Mouse (Mus musculus): ENCODE results near the gene Atp6v1f.

Atp6v1f gene

DNA sequence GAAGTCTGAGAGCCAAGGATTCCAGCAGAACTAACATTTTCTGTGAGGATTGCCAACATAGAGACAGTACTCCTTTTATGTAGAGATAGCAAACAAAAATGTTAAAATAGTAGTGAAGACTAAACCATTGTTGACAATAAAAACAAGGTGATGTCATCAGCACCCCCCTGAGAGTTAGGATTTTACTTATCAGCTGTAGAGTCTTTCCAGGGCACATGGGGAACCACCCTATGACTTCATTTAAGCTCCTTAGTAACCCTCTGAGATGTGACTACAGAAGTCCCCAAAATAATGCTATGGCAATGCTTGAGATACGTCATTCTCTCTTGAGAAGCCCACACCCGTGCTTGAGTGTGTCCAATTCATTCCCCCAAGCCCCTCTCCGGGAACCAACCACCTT lies 4.1 kb upstream of the Atp6v1f start:
- no peak for DNase-seq

GRCm38 (mm10) chr6:29468851-29469250 lies 1.3 kb downstream of the Atp6v1f start:
- peak; percentile 45 for DNase-seq

GRCm38 (mm10) chr6:29471137-29471536 lies 3.6 kb downstream of the Atp6v1f start, which contains the start of gene Atp6v1fnb:
Atp6v1fnb (plus strand) TSS chr6:29471437.
- DNase-seq: no peak

- peak; percentile 92 for DNase-seq
These were observed 6.6 kb downstream of the Atp6v1f start for GRCm38 (mm10) chr6:29473941-29474691.

DNA sequence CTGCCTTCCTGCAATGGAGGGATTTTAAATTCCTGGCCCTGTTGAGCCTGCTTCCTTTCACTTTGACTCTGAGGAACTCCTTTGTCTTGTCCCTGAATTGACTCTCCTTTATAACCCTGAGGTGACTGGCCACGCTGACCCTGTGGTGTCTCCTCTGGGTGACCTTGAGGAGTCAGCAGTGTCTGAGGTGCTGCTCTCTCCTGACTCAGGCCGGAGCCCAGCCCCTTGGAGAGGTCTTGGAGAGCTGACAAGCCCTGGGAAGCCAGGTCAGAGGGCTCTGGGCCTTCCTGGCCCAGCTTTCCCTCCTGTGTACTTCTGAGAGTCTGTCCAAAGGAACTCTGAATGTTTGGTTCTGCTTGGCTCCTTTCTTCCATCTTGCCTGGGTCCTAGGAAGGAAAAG lies 7.2 kb downstream of the Atp6v1f start:
- peak; percentile 38 for DNase-seq

GRCm38 (mm10) chr6:29482691-29483090 lies 15.2 kb downstream of the Atp6v1f start:
- DNase-seq: no peak

GRCm38 (mm10) chr6:29484716-29485559 lies 17.4 kb downstream of the Atp6v1f start:
- peak; percentile 87 for DNase-seq

DNA sequence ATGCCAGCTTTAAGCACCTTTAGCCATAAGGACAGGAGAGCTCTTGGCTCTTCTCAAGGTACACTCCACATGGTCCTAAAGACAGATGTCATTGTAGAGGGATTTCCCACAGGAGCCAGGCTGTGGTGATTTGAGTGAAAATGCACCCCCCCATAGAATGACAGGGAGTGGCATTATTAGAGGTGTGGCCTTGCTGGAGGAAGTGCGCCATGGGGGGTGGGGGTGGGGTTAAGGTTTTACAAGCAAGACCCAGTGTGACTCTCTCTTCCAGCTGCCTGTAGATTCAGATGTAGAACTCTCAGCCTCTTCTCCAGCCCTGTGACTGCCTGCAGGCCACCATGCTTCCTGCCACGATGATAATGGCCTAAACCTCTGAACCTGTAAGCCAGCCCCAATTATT lies 18.4 kb downstream of the Atp6v1f start:
- DNase-seq: no peak

DNA sequence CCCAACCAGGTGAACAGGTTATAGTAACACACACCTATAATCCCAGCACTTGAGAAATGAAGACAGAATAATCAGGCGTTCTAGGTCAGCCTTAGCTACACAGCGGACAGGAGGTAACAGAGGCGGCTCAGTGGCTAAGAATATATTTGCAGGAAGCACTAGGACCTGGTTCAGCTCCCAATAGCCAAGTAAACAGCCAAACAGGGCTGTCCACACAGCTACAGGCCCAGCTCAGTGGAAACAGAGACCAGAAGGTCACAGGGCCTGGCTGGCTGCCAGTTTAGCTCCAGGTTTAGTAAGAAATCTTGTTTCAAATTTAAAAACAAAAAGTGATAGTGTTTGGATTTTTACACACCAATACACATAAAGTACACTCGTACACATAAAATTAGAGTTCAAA lies 26.6 kb downstream of the Atp6v1f start:
- peak; percentile 83 for DNase-seq

DNA sequence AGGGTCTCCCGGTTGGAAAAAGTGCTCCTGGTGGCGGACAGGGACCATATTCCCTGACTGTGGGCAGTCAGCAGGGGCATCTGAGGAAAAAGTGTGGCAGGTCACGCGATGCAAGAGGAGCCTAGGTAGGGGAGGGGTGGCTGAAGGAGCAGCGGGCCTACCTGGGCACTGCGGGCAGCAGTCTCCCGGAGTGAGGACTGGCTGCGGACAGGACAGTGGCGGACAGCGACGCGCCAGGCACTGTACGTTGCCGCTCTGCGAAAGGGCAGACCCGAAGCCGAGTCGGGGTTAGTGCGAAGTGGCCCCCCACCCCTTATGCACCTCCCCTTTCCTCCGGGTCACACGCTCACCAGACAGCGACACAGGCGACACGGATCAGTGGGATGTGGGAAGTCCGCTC lies 28.8 kb downstream of the Atp6v1f start:
- DNase-seq: no peak

- DNase-seq: no peak
These were observed 30.3 kb downstream of the Atp6v1f start for GRCm38 (mm10) chr6:29497791-29498190.

- no peak for DNase-seq
These were observed 32.7 kb downstream of the Atp6v1f start for GRCm38 (mm10) chr6:29500177-29500576.

DNA sequence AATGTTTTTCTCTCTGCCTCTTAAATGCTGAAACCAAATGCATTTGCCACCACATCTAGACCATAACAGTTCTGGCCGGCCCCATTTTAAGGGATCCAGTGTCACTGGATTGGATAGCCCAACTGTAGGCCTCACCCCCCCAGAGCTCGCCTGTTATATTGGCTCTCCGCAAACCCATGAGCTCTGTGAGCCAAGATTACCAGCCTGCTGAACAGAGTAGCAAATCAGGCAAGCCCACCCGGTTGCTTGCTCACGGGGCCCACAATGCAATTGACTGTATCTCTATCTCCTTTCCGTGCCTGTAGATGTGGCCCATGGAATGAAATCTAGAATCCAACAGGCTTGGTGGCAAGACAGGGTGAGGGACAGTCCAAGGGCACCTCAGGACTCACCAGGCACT lies 33.3 kb downstream of the Atp6v1f start:
- DNase-seq: no peak

DNA sequence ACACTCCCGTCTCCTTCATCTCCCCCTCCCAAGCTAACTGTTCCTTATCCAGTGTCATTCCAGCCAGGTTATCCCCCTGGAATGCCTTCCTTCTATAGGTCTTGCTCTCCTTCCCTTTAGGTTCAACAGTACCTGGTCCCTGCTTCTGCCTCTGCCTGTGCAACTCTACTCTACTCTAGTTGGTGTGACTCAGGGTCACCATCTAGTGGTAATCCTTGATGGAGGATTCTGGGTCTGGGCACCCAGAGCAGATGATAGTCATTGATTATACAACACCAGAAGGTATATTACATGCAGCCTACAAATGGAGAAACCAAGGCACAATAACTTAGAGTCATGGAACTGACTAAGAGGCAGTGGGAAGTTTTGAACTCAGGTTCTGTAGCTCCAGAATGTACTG lies 34.1 kb downstream of the Atp6v1f start:
- DNase-seq: no peak

DNA sequence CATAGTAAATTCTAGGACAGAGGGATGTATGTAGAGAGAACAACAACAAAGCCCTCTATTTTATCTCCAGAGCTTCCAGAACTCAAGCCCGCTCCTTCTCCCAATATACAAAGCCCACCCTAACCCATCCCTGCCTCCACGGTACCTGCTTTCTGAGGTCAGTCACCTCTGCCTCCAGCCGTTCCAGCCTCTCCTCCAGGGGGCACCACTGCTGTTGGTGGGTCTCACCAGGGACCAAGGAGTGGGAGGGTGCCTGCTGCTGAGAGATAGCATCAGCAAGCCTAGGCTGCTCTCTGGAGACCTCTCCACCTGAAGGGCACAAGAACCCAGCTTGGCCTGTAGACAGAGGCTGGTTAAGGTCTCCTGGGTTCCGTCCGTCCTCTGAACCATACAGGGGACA lies 38.0 kb downstream of the Atp6v1f start:
- DNase-seq: no peak

GRCm38 (mm10) chr6:29506834-29507233 lies 39.3 kb downstream of the Atp6v1f start:
- no peak for DNase-seq

GRCm38 (mm10) chr6:29507447-29508309 lies 40.2 kb downstream of the Atp6v1f start, which contains the start of gene Kcp:
Kcp (minus strand) TSS chr6:29507952.
- peak; percentile 70 for DNase-seq

- no peak for DNase-seq
These were observed 41.6 kb downstream of the Atp6v1f start for GRCm38 (mm10) chr6:29509086-29509485.

- DNase-seq: peak; percentile 83
These were observed 45.8 kb downstream of the Atp6v1f start for GRCm38 (mm10) chr6:29513284-29513683.

- DNase-seq: peak; percentile 86
These were observed 49.6 kb downstream of the Atp6v1f start for GRCm38 (mm10) chr6:29517139-29517538.
